ENCODE assay signal across 23 mouse cellular contexts in genomic region chr11:114584146-114584545, GRCm38 (mm10).
"Had no signal": no experiment of that assay in that cellular context is flagged by ENCODE, and none has a peak within 500 bp of the region (broad histone marks: within the 10 kb centered on the region; RNA-seq: fewer than 3 reads in every experiment).

No protein-coding gene starts in this region.

- H3K4me2 ChIP-seq: heart, embryonic 12.5 days; hindbrain, embryonic 13.5 days; hindbrain, embryonic 15.5 days; limb, embryonic 12.5 days; liver, embryonic 11.5 days; liver, embryonic 13.5 days; liver, embryonic 15.5 days had no signal

- H3K9ac ChIP-seq: heart, embryonic 12.5 days; hindbrain, embryonic 13.5 days; hindbrain, embryonic 15.5 days; limb, embryonic 12.5 days; liver, embryonic 13.5 days; liver, embryonic 15.5 days had no signal

- H3K27me3 ChIP-seq: heart, embryonic 12.5 days; hindbrain, embryonic 13.5 days; hindbrain, embryonic 15.5 days; limb, embryonic 12.5 days; liver, embryonic 13.5 days; liver, embryonic 15.5 days had no signal

- H3K4me1 ChIP-seq: heart, embryonic 12.5 days; hindbrain, embryonic 15.5 days; limb, embryonic 12.5 days; liver, embryonic 13.5 days; liver, embryonic 15.5 days had no signal

- DNase-seq: gastrocnemius, postnatal 14 days; gastrocnemius, postnatal 36 days; heart, adult 11 months; heart, adult 2 months; heart, postnatal 14 days; heart, postnatal 36 days; kidney, adult 2 months; kidney, adult 9 months; kidney, postnatal 10 days; kidney, postnatal 25 days; kidney, postnatal 4 days; liver; liver, embryonic 13.5 days had no signal

- ATAC-seq: hindbrain, postnatal 0 days had no signal

- H3K36me3 ChIP-seq: heart, embryonic 12.5 days; hindbrain, embryonic 13.5 days; hindbrain, embryonic 15.5 days; limb, embryonic 10.5 days; limb, embryonic 12.5 days; liver, embryonic 13.5 days; liver, embryonic 15.5 days had no signal

- H3K27ac ChIP-seq: heart, adult 2 months; hindbrain, embryonic 13.5 days; hindbrain, embryonic 15.5 days; hindbrain, postnatal 0 days; layer of hippocampus, adult 2 months; left cerebral cortex, adult 2 months; limb, embryonic 10.5 days; limb, embryonic 12.5 days; liver, embryonic 13.5 days; liver, embryonic 15.5 days had no signal

- H3K4me3 ChIP-seq: heart, adult 2 months; heart, embryonic 12.5 days; hindbrain, embryonic 13.5 days; hindbrain, embryonic 15.5 days; layer of hippocampus, adult 2 months; left cerebral cortex, adult 2 months; limb, embryonic 10.5 days; limb, embryonic 12.5 days; liver, embryonic 13.5 days; liver, embryonic 15.5 days had no signal

- H3K9me3 ChIP-seq: hindbrain, embryonic 13.5 days; hindbrain, embryonic 15.5 days; limb, embryonic 10.5 days; liver, embryonic 13.5 days; liver, embryonic 15.5 days had no signal
